ENCODE assay signal across 8 mouse cellular contexts in genomic region chr13:60602416-60603251, GRCm38 (mm10). TPM values are rescaled to one million over a fixed set of nuclear protein-coding genes. Genes with fewer than 3 reads are reported as not detected.
A peak's percentile ranks its signal among the peaks of the same experiment; 100 is the strongest.
DNase-seq lines count a peak whose midpoint lies in the region; ATAC-seq and TF ChIP-seq lines count a peak whose summit lies in the region.

No protein-coding gene starts in this region.

- peaks cover 0 to 10% of the 10 kb centered on the region in 2 experiments; a peak in 2 of 4 replicates for H3K4me1 ChIP-seq in MEL (ENCODE audit: control insufficient read depth in 1 of 2, insufficient read depth in 2 of 2, low read length in 2 of 2)
- H3K4me1 ChIP-seq in heart, embryonic 13.5 days: peaks cover 10% of the 10 kb centered on the region; the same call in 1 of the 2 replicates
- peaks cover 29% of the 10 kb centered on the region for H3K4me1 ChIP-seq in kidney, embryonic 16.5 days (ENCODE audit: insufficient read depth, low read length)
- H3K4me1 ChIP-seq in lung, embryonic 15.5 days: peaks cover 8% of the 10 kb centered on the region; the same call in 1 of the 2 replicates
- peaks cover 9% of the 10 kb centered on the region for H3K4me1 ChIP-seq in olfactory bulb, adult 2 months (ENCODE audit: control insufficient read depth, insufficient read depth, low read length)

- WGBS in heart, embryonic 13.5 days: 13% methylated on average over 34 of the region's 34 CpGs
- WGBS in kidney, embryonic 16.5 days: 6% methylated on average over 34 of the region's 34 CpGs
- WGBS in lung, embryonic 15.5 days: 7% methylated on average over 34 of the region's 34 CpGs
- 4% methylated on average over 34 of the region's 34 CpGs for WGBS in olfactory bulb, adult 2 months

- ATAC-seq in heart, embryonic 13.5 days (ENCODE audit: extremely low read depth, insufficient number of reproducible peaks, low FRiP score, low TSS enrichment): peak; percentile 15; the same call in 1 of the 2 replicates
- ATAC-seq in kidney, embryonic 16.5 days (ENCODE audit: low FRiP score, low TSS enrichment): peak; percentile 77
- ATAC-seq in lung, embryonic 15.5 days (ENCODE audit: borderline replicate concordance, extremely low read depth, low FRiP score, low TSS enrichment): peak; percentile 41; the same call in 1 of the 2 replicates

- TF ChIP-seq EP300 in MEL (IDR thresholded peaks at IDR 0.05; ENCODE audit: low read depth in 1 of 2, low read length in 2 of 2): no peak

- TF ChIP-seq POLR2A in MEL (IDR thresholded peaks at IDR 0.05; ENCODE audit: control insufficient read depth in 1 of 2, insufficient read depth in 1 of 2, low read depth in 1 of 2, low read length in 2 of 2, poor library complexity in 1 of 2): no peak
- no peak for TF ChIP-seq POLR2A in olfactory bulb, adult 2 months (IDR thresholded peaks at IDR 0.05; ENCODE audit: insufficient read depth, low read depth, low read length)

- TF ChIP-seq CTCF in MEL (IDR thresholded peaks at IDR 0.05 in 2 of 3, conservative IDR thresholded peaks at IDR 0.05 in 1 of 3; ENCODE audit: control insufficient read depth in 1 of 3, insufficient read depth in 1 of 3, low read depth in 2 of 3, low read length in 3 of 3, poor library complexity in 1 of 3, severe bottlenecking in 1 of 3): no peak
- TF ChIP-seq CTCF in olfactory bulb, adult 2 months (IDR thresholded peaks at IDR 0.05; ENCODE audit: insufficient read depth, low read depth, low read length): no peak

- no peaks in the 10 kb centered on the region for H3K27me3 ChIP-seq in MEL (ENCODE audit: control insufficient read depth in 1 of 2, insufficient read depth in 2 of 2, low read length in 2 of 2)
- no peaks in the 10 kb centered on the region for H3K27me3 ChIP-seq in heart, embryonic 13.5 days (replicated peaks)
- H3K27me3 ChIP-seq in kidney, embryonic 16.5 days (ENCODE audit: insufficient read depth, low read length): no peaks in the 10 kb centered on the region
- H3K27me3 ChIP-seq in lung, embryonic 15.5 days: no peaks in the 10 kb centered on the region

- TF ChIP-seq RAD21 in MEL (IDR thresholded peaks at IDR 0.05; ENCODE audit: low read depth, low read length): no peak

- peak; percentile 28 for DNase-seq in CD4-positive helper T cell, adult 2 months (ENCODE audit: low read depth, low spot score)
- peak; percentile 41 for DNase-seq in MEL (ENCODE audit: low read depth, low spot score)
- DNase-seq in embryo, embryonic 11 days: peak; percentile 60
- no peak for DNase-seq in spleen, postnatal 36 days (ENCODE audit: low spot score in 2 of 2)

- H3K9ac ChIP-seq in MEL (ENCODE audit: control insufficient read depth, low read depth, low read length, poor library complexity, severe bottlenecking): peak overlapping the region; percentile 76
- peak overlapping the region; percentile 87 for H3K9ac ChIP-seq in heart, embryonic 13.5 days
- peak overlapping the region; percentile 91 for H3K9ac ChIP-seq in kidney, embryonic 16.5 days (replicated peaks; ENCODE audit: low read length)
- H3K9ac ChIP-seq in lung, embryonic 15.5 days: peak overlapping the region; percentile 75

- H3K27ac ChIP-seq in MEL (ENCODE audit: control insufficient read depth, low read depth, low read length): no peak overlapping the region
- peak overlapping the region; percentile 41; the same call in 1 of the 2 replicates for H3K27ac ChIP-seq in heart, embryonic 13.5 days (replicated peaks)
- H3K27ac ChIP-seq in kidney, embryonic 16.5 days (ENCODE audit: low read length): peak overlapping the region; percentile 92
- peak overlapping the region; percentile 81 for H3K27ac ChIP-seq in lung, embryonic 15.5 days
- H3K27ac ChIP-seq in olfactory bulb, adult 2 months (ENCODE audit: insufficient read depth, low read depth, low read length): peak overlapping the region; percentile 79

- peak overlapping the region; percentile 97 for H3K4me2 ChIP-seq in heart, embryonic 13.5 days
- H3K4me2 ChIP-seq in kidney, embryonic 16.5 days (replicated peaks; ENCODE audit: low read depth, low read length): peak overlapping the region; percentile 81
- peak overlapping the region; percentile 91 for H3K4me2 ChIP-seq in lung, embryonic 15.5 days

- peak overlapping the region; percentile 48 to 62 for H3K4me3 ChIP-seq in MEL (ENCODE audit: control insufficient read depth in 1 of 2, insufficient read depth in 1 of 2, low read depth in 2 of 2, low read length in 2 of 2)
- H3K4me3 ChIP-seq in heart, embryonic 13.5 days: peak overlapping the region; percentile 87
- H3K4me3 ChIP-seq in kidney, embryonic 16.5 days (ENCODE audit: low read length): peak overlapping the region; percentile 83
- H3K4me3 ChIP-seq in lung, embryonic 15.5 days: peak overlapping the region; percentile 82
- peak overlapping the region; percentile 69 for H3K4me3 ChIP-seq in olfactory bulb, adult 2 months (ENCODE audit: insufficient read depth, low read depth, low read length)

- H3K9me3 ChIP-seq in MEL (replicated peaks; ENCODE audit: insufficient read depth, low read length): no peaks in the 10 kb centered on the region
- H3K9me3 ChIP-seq in heart, embryonic 13.5 days: no peaks in the 10 kb centered on the region
- H3K9me3 ChIP-seq in kidney, embryonic 16.5 days (ENCODE audit: low read length): peaks cover 3% of the 10 kb centered on the region; the same call in 1 of the 2 replicates
- no peaks in the 10 kb centered on the region for H3K9me3 ChIP-seq in lung, embryonic 15.5 days

- peaks cover 0 to 9% of the 10 kb centered on the region in 2 experiments; a peak in 2 of 4 replicates for H3K36me3 ChIP-seq in MEL (ENCODE audit: control insufficient read depth in 1 of 2, insufficient read depth in 2 of 2, low read length in 2 of 2)
- peaks cover 10% of the 10 kb centered on the region; the same call in 1 of the 2 replicates for H3K36me3 ChIP-seq in heart, embryonic 13.5 days
- H3K36me3 ChIP-seq in kidney, embryonic 16.5 days (ENCODE audit: insufficient read depth, low read length): 0 out of 2 replicates have a peak, but pooled peaks cover 7% of the 10 kb centered on the region
- H3K36me3 ChIP-seq in lung, embryonic 15.5 days: no peaks in the 10 kb centered on the region; the same call in 1 of the 2 replicates

- peaks cover 2% of the 10 kb centered on the region; the same call in 1 of the 2 replicates for H3K79me2 ChIP-seq in MEL (ENCODE audit: control insufficient read depth, insufficient read depth, low read length, poor library complexity)

TF ChIP-seq in MEL, 35 proteins besides CTCF, POLR2A, EP300 and RAD21:
- TF ChIP-seq MEF2A (IDR thresholded peaks at IDR 0.05; ENCODE audit: extremely low read depth, insufficient replicate concordance, low read depth, low read length, poor library complexity, severe bottlenecking): no peak
- no peak for TF ChIP-seq MAFK (IDR thresholded peaks at IDR 0.05; ENCODE audit: borderline replicate concordance, low read depth, low read length)
- TF ChIP-seq MXI1 (IDR thresholded peaks at IDR 0.05; ENCODE audit: low read depth, low read length): peak; percentile 51; the same call in 1 of the 2 replicates
- no peak for TF ChIP-seq MAZ (IDR thresholded peaks at IDR 0.05; ENCODE audit: low read depth, low read length)
- no peak for TF ChIP-seq HCFC1 (IDR thresholded peaks at IDR 0.05; ENCODE audit: low read depth, low read length)

RNA-seq across cellular contexts. Expression of gene Dapk1, which starts 0.9 kb away (rescaled TPM):
- 4.5 and 5.1 TPM in 2 replicates for total RNA-seq in MEL (2012; rRNA removed)
- 1 to 10 TPM in 1 of 2 experiments, not detected in 1; 8.2 TPM for polyA plus RNA-seq in MEL (2012; ENCODE audit: insufficient read depth in 1 of 2, insufficient read length in 2 of 2, low read depth in 1 of 2, low replicate concordance in 2 of 2, missing spikeins in 1 of 2)
- polyA plus RNA-seq in heart, embryonic 13.5 days (2015; fragmentation: Nextera tagmentation; extraction: Ambion mirVana): 7.5 and 8.2 TPM in 2 replicates
- 25.3 and 26.5 TPM in 2 replicates for polyA plus RNA-seq in kidney, embryonic 16.5 days (2015; fragmentation: Nextera tagmentation; extraction: Ambion mirVana)
- 26.2 and 32.7 TPM in 2 replicates for polyA plus RNA-seq in lung, embryonic 15.5 days (2015; fragmentation: Nextera tagmentation; extraction: Ambion mirVana)
- not detected in 2 replicates for polyA plus RNA-seq in olfactory bulb, adult 2 months (2012; ENCODE audit: insufficient read depth, insufficient read length, low replicate concordance, missing spikeins)

Comparison
In these comparisons a context has a peak if more than half of its experiments do, and no peak if none do; other contexts are left out.
1. DNase-seq: peak in CD4-positive helper T cell, adult 2 months (single experiment), MEL (single experiment) and embryo, embryonic 11 days (single experiment); none in spleen, postnatal 36 days (0 of 2).
2. ATAC-seq: peak in every context shown above with its lines; median percentile 77 in kidney, embryonic 16.5 days; 41 in lung, embryonic 15.5 days; 15 in heart, embryonic 13.5 days.
3. Peak in every context shown above with its lines, with median percentiles within 50 percentile points of each other: H3K4me3 ChIP-seq, H3K9ac ChIP-seq and H3K4me2 ChIP-seq.